Mouse (Mus musculus) fibroblast of lung, adult 2 months (primary cell): ENCODE measurements around the gene Cpd.
A peak's percentile ranks its signal among the peaks of the same experiment; 100 is the strongest.

Experiments used
- DNase-seq: peaks from one replicate; pipeline ENCODE4 v3.0.0-alpha.2; 2011; ENCODE audit warnings: low read depth

Cpd gene

DNA sequence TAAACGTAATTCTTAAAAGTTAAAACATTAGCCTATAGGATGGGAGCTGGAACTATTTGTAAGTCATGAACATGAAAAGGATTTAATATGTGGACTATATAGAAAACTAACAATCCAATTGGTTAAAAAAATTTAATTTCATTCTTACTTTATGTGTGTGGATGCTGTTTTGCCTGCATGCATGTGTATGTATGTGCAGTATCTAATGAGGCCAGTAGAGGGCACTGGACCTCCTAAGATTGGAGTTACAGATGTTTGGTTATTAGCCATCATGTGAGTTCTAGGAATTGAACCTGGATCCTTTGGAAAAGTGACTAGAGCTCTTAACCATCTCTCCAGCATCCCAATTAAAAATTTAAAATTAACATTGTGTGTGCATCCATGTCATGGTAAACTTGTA is 57.6 kb downstream of the Cpd start:
- peak; percentile 30 for DNase-seq

DNA sequence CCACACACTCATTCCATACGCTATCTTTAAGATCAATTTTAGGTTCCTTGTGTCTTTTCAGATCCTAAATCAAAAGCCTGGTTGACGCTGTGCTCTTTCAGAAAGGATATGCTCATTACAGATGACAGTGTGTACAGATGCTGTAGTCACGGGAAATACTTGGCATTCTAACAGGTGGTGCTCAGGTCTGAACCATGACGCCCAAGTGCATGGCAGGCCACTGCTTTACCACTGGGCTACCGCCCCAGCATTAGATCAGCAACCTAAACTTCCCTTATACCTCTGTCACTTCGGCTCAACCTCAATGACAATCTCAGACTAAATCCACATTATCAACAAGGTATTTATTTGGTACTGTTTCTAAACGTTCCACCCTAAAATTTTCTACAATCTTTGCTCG is 71.3 kb downstream of the Cpd start:
- no peak for DNase-seq

DNA sequence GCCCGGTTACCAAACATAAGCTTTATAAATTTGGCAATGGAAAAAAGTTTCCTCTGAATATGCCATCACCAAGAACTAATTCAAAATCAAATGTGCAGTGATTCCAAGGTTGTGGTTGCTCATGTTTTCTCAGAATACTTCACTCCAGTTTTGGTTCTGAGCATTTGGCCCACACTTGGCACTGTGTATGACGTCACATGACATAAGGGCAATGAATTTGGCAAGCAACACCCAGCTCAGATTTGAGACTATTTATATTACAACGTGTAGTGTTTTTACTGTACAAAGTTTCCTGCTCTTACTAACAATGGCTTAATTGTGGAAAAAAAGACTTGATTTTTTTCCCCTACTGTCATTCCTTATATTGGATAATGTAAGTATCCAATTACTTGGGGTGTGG is 73.0 kb downstream of the Cpd start:
- DNase-seq: peak; percentile 71

DNA sequence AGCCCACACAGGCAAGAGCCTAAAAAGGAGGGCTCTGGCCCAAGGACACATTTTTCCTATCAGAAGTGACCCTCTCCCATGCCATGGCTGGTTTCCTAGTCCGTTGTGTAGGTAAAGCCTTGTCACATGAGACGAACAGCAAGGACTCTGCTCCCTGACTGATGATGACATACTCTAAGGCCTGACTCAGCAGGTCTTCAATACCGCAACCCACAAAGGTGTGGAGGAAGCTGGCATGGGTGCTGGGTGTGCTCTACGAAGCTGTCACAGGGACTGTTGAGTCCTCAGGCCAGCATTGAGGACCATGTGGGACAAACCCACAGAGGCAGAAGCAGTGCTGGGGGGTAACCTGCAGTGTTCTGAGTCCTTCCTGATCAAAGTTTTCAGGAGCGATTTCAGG is 76.3 kb downstream of the Cpd start:
- no peak for DNase-seq

DNA sequence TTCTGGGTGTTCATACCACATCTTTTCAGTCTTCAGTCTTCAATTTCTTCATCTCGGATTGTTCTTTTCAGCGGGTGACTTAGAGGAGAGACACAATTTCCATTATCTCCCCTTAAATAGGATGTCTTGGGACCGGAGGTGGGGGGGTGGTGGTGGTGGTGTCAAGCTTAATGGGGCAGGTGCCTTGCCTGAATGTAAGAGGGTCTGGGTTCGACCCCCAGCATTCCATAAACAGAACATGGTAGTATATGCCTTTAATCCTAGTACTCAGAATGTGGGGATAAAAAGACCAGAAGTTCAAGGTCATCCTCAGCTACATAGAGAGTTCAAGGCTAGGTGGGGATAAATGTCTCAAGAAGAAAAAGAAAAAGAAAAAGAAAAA is 83.1 kb downstream of the Cpd start:
- no peak for DNase-seq

DNA sequence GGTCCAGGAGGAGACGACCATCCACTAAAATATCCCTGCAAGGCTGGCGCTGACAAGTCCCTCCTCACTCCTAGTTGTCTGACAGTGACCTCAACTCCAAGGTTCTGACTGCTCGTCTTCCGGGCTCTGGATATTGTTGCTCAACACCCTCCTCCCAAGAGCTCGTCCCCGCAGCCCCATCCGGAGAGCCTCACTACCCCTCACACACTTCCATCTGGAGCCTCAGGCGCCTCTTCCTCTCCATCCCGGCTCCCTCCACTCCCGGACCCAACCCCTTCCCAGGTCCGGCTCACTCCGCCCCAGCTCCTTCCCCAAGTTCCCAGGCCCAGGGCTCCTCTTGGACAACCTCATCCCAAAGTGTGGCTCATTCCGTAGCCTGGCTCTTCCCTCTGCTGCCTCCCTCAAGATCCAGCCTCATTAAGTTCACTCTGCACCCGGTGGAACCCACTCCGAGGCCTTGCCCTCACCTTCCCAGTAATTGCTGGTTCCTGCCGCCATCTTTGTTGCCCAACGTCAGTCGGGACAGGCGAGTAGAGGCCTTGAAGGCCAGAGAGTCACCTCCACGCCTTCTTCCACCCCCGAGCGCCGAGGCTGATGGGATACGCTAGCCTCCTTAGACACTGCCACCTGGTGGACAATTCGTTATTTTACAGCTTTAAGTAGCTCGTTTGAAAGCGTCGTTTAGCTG is 83.6 kb downstream of the Cpd start, which contains the start of gene Gosr1:
TSS of gene Gosr1 (minus strand) at position 527 of the 688 bp plus-strand sequence.
- peak; percentile 85 for DNase-seq

DNA sequence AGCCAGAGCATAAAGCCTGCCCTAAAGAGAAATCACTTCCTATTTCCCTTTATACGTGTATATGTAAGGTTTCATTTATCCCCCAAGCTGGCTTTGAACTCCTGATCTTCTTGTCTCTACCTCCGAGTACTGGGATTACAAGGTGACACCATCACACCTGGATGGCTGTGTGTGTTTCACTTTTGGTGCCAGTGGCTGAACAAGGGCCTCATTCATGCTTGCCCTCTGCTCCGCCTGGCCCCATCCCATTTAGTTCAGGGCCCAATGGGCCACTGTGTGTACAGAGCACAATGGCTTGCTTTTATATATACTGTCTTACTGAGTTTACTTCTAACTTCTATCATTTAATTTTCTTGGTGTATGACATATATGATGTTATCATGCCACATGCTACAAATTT is 94.5 kb downstream of the Cpd start:
- no peak for DNase-seq

DNA sequence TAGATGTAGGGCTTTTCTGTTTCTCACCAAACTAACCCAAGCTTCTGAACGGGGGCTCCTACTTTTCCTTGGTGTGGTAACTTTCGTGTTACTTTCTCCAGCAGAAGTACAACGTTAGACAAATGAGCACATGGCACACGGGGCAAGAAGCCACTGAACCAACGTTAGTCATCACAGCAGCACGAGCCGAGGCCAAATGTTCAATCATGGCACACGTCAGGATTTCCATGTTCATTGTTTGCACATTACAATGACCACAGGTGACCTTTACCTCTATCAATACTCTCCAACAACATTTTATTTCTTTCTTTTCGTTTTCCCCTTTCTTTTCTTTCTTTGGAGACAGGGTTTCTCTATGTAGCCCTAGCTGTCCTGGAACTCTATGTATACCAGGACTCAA is 98.0 kb downstream of the Cpd start:
- DNase-seq: no peak

DNA sequence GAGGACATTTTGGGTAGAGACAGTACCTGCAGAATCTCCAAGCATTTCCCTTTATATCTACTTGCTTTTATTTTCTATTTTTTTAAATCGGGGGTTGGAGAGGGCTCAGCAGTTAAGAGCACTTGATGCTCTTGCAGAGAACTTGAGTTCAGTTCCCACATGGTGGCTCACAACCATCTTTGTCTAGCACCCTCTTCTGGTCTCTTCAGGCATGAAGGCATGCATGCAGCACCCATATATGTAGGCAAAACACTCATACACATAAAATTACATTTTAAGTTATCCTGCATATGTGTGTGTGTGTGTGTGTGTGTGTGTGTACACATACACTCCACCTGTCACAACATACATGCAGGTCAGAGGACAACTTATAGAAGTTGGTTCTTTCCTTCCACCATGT is 100.9 kb downstream of the Cpd start:
- DNase-seq: no peak

DNA sequence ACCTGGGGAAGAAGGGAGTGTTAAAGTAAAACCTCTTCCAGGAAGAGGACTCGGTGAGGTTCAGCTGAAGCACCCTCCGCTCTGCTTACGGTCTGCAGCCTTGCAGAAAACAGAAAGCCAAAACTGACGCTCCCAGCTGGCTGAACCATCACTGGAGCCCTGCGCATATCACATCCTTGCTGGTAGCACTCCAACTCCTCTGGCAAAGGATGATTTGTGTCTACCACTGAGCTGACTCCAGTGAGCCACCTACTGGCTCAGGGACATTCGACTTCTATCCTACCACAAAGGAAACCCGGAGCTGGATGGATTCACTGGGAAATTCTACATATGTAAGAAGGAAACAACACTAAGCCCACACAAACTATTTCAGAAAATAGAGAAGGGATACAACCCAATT is 102.3 kb downstream of the Cpd start:
- DNase-seq: no peak

DNA sequence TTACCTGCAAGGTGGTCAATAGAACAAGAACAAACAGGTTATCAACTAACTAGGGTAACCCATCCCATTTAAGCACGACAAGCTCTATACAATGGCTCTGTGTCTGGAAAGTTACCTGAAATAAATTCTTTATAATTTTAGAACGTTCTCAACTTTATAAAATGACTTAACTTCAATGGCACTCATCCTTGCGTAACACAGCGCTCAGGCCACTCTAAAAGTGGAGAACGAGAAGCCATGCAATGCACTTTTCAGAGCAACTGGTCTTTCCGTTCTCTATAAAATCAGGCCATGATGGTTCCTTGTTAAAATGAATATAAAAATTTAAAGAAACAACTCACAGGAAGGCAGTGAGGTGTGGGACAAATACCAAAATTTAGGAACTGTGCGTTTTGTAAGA is 104.3 kb downstream of the Cpd start:
- no peak for DNase-seq

DNA sequence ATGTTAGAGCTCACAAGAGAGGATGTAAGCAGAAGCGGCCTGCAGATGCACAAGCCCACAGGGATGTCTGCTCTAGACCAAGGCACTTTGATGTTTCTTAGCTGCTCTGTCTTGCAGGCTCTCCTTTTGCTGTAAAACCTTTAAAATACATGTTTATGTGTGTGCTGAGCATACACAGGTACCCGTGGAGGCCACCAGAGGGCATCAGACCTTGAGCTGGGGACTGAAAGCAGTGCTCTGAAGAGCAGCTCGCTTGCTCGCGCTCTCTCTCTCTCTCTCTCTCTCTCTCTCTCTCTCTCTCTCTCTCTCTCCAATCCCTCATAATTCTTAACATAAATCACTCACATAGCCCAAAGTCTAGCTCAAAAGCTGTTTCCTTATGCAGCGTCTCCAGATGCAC is 107.7 kb downstream of the Cpd start:
- DNase-seq: no peak

DNA sequence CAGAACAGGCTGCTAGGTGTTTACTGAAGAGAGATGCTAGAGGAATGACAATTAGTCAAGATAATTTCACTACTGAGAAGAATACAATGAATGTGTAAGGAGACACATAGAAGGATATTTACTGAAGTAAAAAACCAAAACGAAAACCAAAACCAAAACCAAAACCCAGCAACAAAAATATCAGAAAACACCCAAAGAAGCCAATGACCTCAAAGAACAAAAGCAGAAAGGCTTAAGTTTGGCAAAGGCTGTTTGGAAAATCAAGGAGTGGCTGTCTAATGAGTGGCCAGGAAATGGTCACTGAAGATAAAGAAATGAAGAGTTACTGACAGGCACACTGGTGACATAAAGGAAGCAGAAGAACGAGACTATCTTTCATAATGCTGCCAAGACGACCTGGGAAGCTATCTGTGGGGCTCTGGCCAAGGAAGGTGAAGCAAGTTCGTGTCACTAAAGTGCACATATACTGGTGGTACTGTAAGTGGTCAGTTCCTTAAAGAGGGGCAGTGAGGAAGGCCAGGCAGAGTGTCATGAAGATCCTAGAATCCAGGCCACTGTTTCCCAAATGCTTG is 111.0 kb downstream of the Cpd start:
- DNase-seq: no peak

DNA sequence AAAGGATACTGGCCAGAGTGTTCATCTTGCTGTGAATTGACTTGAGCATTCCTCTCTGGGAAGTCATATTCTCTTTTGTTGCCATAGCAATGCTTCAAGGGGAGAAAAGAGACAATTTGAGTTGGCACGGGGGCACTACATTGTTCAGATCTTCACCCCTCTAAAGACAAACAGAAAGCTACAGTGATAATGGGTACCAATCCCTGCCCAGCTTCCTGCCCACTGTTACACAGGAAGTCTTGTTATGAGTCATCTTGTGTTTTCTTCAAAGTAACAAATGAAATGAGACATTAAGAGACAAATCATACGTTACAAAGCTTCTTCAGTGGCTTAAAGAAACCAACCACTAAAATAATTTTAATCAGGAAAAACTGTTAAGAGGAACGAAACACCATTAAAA is 112.3 kb downstream of the Cpd start:
- no peak for DNase-seq

DNA sequence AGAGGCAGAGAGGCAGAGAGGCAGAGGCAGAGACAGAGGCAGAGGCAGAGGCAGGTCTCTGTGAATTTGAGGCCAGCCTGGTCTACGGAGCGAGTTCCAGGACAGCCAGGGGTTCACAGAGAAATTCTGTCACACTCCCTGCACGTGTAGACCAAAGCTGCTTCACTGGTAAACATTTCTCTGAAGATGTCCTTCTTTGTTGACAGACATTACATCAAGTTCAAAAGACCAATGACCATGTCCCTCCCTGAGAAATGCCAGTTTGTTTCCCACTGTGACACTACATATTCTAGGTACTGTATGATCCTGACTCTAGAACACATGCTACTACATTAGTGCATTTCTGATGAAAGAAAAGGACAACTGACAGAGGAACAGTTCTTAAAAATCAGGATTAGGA is 116.2 kb downstream of the Cpd start:
- no peak for DNase-seq
